Mouse (Mus musculus): ENCODE results near the gene Csrnp1.
A peak's percentile ranks its signal among the peaks of the same experiment; 100 is the strongest.

GRCm38 (mm10) chr9:119982241-119982811 lies 2.1 kb downstream of the Csrnp1 start:
- no peak for TF ChIP-seq POLR2A (IDR thresholded peaks at IDR 0.05; ENCODE audit: insufficient read depth, low read depth, low read length)
- TF ChIP-seq CTCF (IDR thresholded peaks at IDR 0.05; ENCODE audit: insufficient read depth, low read depth, low read length): 0 out of 2 replicates have a peak, but pooled peaks have one; percentile 12
